Mouse (Mus musculus): ENCODE measurements at regions not wholly inside any gene's neighbourhood (a gene's known extent, or its start where the extent isn't known, plus 50 kb on each side); places are given as distances from the start of the nearest gene placed in this dataset.
"Not testable (repeated sequence)": the region's sequence is repeated elsewhere in the genome, so short reads cannot be mapped to it uniquely, and the experiment has no call there.

DNA sequence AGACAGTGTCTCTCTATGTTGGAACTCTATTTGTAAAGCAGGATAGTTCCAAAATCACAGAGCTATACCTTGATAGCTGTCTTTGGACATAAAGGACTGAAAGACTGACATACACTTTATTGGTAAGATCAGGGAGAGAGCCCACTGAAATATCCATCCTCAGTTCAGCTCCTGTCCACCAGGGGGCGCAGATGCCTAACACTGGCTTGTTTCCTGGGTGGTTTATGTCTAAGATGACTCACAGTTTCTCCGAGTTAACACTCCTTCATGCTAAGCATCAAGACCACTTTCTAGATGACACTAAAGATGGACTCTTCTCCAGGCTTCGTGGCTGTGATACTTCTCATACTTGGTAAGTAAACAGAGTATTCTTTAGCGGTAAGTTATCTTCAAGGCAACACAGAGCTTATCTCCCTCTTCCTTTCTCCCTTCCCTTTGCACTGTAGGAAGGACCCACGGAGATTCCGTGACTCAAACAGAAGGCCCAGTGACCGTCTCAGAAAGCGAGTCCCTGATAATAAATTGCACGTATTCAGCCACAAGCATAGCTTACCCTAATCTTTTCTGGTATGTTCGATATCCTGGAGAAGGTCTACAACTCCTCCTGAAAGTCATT lies 737.2 kb downstream of the Dad1 start:
- DNase-seq; intact Hi-C loops (cut with DNase I): not testable (repeated sequence)

DNA sequence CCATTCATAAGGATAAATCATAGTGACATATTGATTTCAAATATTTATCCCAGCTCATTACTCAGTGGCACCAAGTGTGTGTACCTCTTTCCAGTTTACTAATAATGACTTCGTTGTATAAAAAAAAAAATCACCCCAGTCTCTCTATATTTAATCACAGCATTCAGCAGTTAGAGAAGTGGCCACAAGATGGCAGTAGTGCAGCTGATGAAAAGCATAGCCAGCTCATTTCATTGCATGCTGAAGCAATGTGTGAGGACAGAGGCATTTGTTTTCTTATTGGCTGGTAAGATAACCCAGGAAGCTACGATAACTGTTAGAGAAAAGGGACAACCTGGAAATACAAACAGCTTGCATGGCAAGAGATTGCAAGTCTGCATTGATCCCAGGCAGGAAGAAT lies 748.5 kb downstream of the Dad1 start:
- intact Hi-C loops (cut with DNase I) = not testable (repeated sequence)
- DNase-seq = peak; percentile 18

DNA sequence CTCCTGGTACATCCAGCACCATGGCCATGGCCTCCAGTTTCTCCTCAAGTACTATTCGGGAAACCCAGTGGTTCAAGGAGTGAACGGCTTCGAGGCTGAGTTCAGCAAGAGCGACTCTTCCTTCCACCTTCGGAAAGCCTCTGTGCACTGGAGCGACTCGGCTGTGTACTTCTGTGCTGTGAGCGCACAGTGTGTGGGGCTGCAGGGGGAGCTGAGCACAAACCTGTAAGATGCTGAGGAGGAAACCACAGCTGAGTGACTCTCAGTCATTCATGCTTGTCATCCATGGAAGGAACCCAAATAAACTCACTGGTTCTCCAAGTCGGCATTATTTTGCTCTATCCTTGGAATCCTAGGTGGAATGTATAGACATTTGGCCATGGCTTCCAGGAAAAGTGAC lies 765.5 kb downstream of the Dad1 start:
- DNase-seq; intact Hi-C loops (cut with DNase I): not testable (repeated sequence)

DNA sequence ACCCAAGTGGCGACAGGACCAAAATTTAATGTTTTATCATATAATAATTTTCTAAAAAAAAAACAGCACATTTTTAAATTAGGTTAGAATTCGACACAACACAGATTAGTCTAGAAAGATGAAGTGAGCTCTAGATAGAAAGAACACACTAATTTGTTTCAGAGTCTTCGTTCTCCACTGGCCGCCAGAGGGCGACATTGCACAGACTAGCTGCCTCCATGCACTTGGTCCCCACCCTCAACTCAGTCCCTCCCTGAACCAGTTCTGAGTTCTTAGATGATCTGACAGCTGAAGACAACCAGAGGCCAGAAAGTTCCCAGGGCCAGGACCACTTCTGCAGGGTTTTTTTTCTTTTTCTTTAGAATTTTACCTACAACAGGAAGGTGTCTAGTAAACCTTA lies 766.3 kb downstream of the Dad1 start:
- intact Hi-C loops (cut with DNase I); DNase-seq: not testable (repeated sequence)

DNA sequence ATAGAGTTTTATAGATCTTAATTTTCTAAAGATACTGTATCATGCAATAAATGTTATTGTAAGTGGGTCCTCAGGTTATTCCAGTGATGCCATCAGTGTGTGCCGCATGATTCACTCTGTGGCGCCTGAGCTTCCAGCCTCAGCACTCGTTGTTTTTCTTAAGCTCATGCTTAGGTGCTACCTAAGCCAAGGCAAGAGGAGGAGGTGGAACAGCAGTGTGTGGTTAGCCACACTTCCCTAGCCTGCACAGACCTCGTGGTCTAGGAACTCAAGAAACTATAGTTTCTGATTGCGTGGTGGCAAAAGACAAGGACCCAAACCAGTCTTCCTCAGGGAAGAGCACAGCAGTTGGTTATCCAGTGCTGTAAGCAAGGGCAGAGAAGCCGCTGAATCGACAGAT lies 779.7 kb downstream of the Dad1 start:
- DNase-seq; intact Hi-C loops (cut with DNase I): not testable (repeated sequence)

DNA sequence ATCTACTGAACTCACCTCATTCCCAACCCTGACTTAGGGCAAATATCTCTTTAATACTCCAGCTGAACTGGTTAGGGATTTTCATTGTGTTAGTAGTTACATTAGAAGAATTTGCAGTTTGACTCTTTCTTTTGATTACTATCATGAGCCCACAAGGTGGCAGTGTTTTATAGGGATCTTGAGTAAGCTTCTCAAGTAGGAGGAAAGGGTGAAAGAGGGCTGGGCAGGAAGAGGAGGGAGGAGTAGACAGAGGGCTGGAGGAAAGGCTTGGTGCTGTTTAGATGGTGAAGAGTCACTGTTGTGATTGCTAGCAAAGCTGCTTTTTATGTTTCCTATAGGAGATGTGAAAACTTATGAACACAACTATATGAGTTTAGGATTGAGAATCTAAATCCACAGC lies 793.1 kb downstream of the Dad1 start:
- DNase-seq; intact Hi-C loops (cut with DNase I): not testable (repeated sequence)

DNA sequence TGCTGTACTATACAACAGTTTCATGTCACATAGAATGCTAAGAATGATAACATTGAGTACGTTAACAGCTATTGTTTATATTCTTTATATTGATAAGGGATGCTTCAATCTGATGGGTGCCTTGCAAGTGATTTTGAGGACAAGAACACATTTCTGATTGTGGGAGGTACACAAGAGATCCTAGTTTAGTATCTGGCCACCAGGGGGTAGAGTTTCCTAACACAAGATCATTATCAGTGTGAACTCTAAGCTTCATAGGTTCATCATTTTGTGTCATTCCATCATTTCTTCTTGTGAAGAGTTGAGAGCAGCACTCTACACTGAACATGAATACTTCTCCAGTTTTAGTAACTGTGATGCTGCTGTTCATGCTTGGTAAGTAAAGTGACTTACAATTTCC lies 799.9 kb downstream of the Dad1 start:
- intact Hi-C loops (cut with DNase I) = no loop called here
- no peak for DNase-seq

DNA sequence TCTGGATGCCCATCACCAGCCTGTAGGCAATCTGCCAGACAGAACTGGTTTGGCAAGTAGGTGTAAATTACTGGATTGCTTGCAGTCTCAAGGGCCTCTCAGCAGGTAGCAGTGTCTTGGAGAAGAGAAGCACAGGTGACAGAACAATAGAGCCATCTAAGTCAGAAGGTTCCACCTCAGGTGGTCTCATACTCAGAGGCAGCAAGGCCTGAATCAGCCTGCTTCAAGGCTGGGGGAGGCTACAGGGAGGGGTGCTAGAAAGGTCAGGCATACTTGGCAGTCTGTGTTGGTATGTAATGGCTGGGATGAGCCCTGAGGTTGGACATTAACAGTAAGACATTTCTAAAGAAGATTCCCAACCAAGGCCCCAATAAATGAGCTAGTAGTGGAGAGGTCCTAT lies 814.3 kb downstream of the Dad1 start:
- DNase-seq; intact Hi-C loops (cut with DNase I): not testable (repeated sequence)

DNA sequence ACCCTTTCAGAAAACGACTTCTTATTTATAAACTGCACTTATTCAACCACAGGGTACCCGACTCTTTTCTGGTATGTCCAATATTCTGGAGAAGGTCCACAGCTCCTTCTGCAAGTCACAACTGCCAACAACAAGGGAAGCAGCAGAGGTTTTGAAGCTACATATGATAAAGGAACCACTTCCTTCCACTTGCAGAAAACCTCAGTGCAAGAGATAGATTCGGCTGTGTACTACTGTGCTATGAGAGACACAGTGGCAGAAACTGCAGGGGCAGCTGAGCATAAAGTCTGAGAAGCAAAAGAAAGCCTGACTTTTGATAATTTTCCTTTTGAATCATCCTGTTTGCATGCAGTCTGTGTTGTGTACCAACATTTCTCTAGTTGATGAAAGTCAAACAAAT lies 823.8 kb downstream of the Dad1 start:
- DNase-seq; intact Hi-C loops (cut with DNase I): not testable (repeated sequence)

DNA sequence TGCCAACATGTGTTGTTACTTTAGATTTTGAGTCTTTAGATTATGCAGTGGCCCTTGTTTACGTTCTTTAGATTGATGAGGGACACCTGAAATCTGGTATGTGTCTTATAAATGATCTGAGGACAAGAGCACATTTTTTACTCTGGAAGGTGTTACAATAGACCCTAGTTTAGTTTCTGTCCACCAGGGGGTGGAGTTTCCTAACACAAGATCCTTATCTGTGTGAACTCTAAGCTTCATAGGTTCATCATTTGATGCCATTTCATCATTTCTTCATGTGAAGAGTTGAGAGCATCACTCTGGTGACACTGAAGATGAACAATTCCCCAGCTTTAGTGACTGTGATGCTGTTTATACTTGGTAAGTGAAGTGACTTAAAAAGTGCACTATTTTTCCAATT lies 825.5 kb downstream of the Dad1 start:
- intact Hi-C loops (cut with DNase I) = not testable (repeated sequence)

DNA sequence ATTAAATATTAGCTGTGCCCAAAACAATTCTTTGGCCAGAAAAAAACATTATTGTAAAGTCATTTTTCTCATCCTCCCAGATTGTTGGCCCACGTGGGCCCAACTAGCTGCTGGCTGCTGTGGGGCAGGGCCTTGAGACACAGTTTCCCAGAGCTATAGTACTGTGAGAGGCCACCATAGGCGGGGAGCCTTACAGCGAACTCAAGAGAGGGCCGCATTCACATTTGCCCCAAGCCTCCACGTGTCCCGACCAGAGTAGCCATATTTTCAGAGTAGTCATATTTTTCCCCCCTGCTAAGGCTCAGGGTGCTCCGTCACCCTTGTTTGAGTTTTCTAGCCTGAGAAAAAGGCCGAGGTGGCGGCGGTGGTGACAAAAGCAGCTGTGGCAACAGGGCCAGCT lies 826.3 kb downstream of the Dad1 start:
- intact Hi-C loops (cut with DNase I); DNase-seq: not testable (repeated sequence)

More for the DNA sequence above, 825.5 kb downstream of the Dad1 start:
- DNase-seq = not testable (repeated sequence)

DNA sequence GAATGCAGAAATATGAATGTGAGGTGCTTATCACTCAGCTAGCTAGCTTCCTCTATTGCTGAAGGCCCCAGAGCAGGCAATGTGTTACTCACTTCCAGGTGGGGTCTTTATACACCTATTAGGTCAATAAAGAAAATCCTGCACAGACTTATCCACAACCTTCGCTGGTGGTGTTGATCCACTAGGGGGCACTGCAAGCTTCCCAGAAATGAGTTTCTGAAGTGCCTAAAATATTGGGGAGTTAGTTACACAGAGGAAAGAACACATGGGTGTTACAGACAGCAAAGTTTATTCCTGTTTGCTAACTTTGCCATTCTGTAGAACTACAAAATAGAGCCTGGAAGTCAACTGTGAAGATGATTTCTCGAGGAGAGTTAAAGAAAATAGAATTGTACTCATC lies 836.9 kb downstream of the Dad1 start:
- intact Hi-C loops (cut with DNase I); DNase-seq: not testable (repeated sequence)

DNA sequence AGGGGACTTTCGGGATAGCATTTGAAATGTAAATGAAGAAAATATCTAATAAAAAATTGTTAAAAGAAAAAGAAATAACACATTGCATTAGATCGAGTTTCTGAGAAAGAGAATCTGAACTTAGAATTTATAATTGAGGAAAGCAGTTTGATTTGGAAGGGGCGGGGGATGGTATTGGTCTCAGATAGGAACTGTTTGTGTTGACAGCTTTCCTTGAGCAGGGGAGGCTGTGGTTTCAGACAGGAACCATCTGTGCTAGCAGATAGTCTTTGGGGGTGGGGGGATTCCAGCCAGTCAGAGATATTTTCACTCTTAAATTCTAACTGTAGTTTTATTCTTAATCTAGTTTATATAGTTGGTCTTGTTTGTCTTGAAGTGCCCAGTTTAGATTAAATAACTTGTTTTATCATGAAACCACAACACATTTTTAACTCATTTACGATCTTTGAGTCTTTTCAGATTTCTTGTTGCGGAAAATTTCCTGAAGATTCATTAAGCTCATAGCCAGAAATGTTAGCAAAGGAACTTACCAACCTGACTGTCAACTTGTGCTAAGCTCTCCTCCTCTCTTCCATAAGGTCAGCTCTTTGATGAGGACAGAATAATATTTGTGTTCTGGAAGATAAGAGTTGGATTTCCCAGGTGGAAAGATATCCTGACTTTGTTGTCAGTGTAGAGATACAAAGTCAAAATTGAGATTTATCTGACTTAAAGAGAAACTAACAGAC lies 846.2 kb downstream of the Dad1 start:
- DNase-seq; intact Hi-C loops (cut with DNase I): not testable (repeated sequence)

DNA sequence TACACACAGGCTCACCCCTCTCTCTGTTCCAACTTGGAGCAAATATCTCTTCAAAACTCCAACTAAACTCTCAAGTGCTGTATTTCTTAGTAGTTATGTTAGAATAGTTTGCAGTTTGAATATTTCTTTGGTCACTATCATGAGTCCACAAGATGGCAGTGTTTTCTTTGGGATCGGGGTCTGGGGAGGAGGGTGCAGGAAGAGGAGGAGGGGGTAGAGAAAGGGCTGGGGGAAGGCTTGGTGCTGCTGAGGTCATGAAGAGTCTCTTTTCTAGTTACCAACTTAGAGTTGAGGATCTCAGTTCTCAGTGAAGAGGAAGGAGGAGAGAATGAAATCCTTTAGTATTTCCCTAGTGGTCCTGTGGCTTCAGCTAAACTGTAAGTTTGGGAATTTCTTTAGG lies 863.6 kb downstream of the Dad1 start:
- DNase-seq; intact Hi-C loops (cut with DNase I): not testable (repeated sequence)

DNA sequence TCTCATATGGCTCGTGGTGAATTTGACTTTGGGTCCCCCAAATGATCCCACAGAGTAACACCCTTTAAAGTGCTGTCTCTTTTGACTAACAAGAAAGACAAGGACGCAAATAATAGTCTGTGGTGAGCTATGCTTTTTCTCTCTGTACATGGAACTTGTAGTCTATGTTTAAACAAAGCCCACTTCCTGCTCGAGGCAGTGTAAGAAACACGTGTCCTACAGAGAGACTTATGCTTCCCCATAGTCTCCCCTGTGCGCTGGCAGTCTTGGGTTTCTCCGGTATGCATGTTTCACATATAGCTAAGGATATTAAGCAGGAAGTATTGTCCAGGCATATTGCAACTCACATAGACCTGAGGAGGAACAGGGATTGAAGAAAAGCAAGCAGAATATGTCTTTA lies 879.0 kb upstream of the Olfr1507 start:
- intact Hi-C loops (cut with DNase I); DNase-seq: not testable (repeated sequence)

DNA sequence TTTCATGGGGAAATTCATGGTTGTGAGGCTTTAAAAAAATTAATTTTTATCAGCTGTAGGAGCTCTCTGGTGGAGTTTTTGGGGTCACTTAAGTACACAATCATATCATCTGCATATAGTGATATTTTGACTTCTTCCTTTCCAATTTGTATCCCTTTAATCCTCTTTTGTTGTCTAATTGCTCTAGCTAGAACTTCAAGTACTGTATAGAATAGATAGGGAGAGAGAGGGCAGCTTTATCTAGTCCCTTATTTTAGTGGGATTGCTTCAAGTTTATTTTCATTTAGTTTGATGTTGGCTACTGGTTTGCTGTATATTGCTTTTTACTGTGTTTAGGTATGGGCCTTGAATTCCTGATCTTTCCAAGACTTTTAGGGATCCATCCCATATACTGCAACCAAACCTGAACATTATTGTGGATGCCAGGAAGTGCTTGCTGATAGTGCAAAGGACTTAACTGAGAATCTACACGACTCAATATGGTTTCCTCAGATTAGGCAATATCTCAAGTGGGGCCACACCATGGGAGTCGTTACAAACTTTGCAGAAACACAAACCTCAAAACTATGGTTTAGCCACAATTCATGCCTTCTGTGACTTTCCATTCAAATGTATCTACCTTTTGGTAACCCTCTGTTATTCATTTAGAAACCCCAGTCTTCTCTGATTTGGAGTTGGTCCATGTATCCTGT lies 878.4 kb upstream of the Olfr1507 start:
- intact Hi-C loops (cut with DNase I); DNase-seq: not testable (repeated sequence)

DNA sequence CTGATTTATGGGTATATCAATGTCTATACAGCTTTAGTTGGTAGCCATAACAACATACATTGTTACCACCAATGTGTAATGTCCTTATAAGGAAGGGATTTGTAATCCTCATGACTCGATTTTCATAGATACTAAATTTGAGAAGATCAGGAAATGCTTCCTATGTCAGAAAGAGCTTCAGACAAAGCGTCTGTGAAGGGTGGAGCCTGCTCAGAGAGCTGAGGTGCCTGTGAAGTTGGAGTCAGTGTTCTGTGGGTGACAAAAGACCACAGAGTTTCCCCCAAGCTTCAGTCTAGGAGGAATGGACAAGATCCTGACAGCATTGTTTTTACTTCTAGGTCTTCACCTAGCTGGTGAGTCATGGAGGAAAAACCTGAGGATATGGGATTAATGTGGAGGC lies 874.2 kb upstream of the Olfr1507 start:
- no peak for DNase-seq
- intact Hi-C loops (cut with DNase I) = no loop called here

DNA sequence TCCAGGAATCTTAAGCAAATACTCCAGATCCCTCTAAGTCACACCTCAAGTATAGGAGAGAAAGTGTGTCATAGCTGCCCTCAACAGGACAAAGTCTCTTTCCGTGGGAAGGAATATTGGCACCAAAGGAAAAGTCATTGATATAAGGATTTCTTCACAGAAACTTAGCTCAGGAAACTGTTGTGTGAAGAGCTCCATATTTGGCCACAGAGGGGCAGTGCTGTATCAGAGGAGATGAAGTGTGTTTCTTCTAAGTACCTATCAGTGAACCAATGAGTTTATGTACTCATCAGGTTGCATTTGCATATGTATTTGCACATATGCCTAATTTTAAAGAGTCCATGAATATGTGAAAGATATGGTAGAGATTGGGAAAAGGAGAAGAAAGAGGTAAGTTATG lies 871.9 kb upstream of the Olfr1507 start:
- DNase-seq; intact Hi-C loops (cut with DNase I): not testable (repeated sequence)

DNA sequence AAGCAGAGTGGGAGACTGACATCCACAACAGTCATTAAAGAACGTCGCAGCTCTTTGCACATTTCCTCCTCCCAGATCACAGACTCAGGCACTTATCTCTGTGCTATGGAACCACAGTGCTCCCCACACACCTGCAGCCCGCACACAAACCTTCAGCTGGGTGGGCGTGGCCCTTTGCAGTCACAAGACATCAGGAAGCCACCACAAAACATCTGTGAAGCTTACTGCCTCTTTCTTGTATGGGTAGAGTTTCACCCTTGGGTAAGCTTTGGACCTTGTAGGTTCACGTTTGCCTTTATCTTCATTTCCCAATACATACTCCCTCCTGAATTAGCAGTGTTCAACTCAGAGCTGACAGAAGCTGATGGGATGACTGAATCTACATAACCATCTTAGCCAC lies 868.4 kb upstream of the Olfr1507 start:
- intact Hi-C loops (cut with DNase I); DNase-seq: not testable (repeated sequence)

DNA sequence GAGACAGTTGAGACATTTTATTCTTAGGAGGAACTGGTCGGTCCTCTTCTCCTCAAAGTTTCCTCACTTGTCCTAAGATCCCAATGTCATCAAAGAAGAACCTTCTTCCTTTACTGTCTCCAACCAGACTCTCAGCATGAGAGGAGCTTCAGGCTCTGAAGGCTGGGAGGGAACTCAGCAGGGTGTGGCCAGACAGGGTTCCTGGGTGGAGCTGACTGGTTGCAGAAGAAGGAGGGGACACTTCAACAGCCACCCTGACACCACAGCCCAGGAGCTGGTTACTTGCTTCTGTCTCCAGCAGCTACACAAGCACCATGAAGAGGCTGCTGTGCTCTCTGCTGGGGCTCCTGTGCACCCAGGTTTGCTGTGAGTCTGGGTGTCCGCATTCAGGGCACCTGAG lies 866.5 kb upstream of the Olfr1507 start:
- intact Hi-C loops (cut with DNase I); DNase-seq: not testable (repeated sequence)

DNA sequence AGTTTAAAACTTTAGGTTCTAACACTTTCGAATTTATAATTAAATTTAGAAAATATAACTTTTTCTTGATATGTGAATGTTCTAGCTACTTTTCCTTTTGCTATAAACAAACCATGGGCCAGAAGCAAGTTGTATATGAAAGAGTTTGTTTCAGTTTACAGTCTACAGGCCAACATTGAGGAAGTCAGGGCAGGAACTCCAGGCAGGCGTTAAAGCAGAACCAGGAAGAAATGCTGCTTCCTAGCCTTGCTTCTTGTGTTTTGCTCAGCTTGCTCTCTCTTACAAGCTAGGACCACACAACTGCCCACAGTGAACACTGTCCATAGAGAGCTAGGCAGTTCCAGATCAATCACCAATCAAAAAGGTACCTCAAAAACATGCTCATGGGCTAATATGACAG lies 861.9 kb upstream of the Olfr1507 start:
- DNase-seq; intact Hi-C loops (cut with DNase I): not testable (repeated sequence)

DNA sequence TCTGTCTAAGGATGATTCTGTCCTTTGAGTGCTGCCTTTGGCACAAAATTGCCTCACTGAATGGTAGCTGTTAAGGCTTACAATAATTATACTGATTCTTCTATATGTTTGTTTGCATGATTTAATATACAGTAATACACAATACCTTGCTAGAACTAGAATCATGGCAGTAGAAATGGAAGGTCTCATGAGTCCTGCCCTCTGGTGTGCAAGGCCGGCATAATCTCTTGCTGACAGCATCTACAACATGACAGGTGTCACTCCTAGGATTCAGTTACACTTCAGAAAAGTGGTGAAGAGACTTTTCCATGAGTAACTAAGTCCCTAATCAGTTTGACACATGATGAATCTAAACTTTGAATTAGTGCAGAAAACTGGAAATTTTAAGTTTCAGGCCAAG lies 861.2 kb upstream of the Olfr1507 start:
- DNase-seq; intact Hi-C loops (cut with DNase I): not testable (repeated sequence)
